Mouse (Mus musculus): ENCODE results near the gene Abcc9. TPM values are rescaled to one million over a fixed set of nuclear protein-coding genes. Genes with fewer than 3 reads are reported as not detected.

Abcc9 gene
- total RNA-seq, 2 experiments from 2014 or later: 220 to 258 TPM

DNA sequence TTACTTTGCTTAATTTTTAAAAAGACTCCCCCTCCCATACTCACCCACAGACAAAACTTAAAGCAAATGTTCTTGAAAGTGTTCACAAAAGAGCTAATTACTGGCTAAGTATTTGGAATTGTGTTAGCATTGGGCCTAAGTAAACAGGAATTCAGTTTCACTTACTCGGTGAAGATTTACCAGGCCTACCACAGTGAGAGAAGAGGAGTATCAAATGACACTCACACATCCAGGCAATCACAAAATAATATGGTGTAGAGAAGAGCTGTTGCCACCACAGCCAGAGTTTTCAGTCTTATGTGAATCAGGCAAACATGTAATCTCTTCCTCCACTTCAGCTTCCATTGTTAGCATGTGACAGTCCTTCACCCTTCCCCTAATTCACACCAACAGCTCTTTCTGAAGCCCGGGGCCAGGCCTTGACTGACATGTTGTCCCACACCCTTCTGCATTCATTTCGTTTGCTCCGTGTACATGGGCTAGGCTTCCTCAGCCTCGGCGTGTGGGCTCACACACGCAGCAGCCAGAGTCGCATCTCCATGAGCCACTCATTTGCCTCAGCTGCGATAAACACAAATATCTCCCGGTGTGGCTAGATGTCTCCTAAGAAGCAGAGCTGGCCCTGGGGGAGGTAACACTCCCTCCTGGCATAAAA is 67.5 kb downstream of the Abcc9 start:
- no peak for DNase-seq
- intact Hi-C loops (cut with DNase I): no loop called here

DNA sequence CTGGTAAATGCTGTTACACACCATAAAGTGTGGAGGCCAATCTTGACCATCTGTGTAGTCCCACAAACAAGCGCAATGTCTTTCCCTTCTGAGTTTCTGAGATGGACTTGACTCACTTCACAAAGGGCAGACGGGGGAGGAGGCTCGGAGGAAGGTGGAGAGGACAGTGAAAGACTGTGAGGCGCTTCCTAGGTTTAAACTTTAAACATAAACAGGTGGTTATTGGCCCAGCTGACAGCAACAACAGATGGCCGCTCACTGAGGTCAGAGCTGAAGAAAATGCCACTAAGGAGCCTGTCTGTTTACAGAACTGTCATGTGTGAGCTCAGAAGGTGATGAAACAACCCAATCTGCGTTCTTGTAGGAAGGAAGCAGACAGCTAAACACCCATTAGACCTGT is 78.8 kb downstream of the Abcc9 start:
- intact Hi-C loops (cut with DNase I): no loop called here
- no peak for DNase-seq

DNA sequence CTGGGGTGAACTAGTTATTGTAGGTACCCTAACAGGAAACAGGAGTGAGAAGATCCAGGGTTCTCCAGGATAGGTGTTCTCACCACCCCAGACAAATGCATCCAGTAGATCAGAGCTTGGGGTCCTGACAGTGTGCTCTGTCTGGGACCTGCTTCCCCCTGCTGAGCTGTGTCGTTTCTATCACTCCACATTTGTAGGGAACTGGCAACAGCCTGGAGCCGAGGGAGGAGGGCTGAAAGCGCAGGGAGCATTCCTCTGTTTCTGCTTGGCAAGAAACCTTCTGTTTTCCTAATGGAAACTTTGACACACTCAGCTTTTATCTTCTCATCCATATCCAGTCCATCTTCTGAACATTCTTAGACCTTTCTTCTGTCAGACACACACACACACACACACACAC is 85.5 kb downstream of the Abcc9 start:
- DNase-seq: peak; percentile 48 to 52
- intact Hi-C loops (cut with DNase I): no loop called here

DNA sequence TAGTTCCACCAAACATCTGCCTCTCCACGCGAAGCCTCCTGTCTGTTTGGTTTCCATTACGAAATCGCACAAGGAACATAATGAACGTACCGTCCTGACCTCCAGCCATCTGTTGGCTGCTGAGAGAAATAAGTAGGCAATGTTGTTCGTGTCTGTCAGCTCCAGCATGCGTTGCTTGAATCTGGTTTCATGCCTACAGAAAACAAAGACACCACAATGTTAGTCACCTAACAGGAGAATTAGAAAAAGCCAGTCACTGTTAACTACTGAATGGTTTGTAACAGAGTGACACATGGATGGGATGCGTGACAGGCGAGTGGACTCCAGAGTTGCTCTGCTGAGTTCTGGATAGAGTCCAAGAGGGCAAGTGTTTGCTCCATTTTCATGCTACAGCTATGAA is 87.8 kb downstream of the Abcc9 start:
- intact Hi-C loops (cut with DNase I): no loop called here
- no peak for DNase-seq

DNA sequence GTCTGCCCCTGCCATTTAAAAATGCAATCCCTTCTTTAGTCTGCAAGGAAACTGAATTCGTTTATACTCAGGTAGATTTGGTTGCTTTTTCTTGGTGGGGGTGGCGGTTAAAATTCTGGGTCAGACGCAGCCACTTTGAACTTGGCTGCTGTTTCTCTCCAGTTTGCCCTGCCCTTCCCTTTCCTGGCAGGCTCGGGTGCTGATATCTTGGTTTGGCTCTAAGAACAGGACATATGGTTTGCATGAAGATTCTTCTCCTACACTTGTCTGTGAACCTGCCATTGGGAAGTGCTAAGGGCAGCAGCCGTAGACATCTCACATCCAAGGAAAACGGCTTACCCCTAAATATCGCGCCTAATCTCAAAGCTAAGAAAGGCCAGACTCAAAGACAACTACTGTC is 89.7 kb downstream of the Abcc9 start:
- peak; percentile 27 to 45 for DNase-seq
- intact Hi-C loops (cut with DNase I): no loop called here

DNA sequence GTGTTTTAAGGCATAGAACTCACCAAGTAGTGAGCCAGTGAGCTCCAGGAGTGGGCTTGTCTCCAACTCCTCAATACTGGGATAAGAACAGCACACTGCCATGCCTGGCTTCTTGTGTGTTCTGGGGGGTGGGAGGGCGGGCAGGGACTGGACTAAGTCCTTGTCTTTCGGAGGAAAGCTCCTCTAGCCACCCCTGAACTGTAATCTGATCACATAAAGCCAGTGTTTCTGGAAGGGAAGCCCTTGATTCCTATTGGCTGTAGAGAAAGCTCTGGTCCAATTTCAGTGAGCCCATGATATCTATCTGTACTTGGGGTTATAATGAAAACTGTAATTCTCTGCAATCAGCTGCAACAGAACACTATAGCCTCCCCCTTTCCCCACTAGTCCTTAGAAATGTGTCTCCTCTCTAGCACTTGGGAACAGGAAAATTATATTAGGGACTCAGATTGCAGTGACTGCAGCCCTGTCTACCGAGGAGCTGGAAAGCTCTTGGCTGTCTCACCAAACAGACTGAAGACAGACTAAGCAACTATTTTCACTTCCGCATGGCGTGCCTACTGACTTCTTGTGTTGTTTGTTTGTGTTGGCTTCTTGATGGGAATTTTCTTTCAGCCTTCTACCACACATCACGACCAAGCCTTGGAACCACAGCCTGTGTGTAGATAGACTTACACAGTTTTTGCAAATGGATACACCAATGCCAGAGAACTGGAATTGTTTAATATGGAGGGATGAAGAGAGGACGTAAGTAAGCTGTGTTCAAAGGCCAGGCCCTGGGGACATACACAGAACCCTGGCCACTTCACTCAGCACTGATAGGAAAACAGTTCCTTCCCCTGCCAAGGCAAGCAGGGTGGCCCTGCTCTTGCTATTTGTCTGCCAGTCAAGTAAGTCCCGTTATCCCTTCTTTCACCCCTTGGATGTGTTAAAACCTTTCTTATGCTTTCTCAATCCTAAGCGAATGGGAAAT is 92.4 kb downstream of the Abcc9 start:
- intact Hi-C loops (cut with DNase I): no loop called here
- peak in 1 of 2 experiments; percentile 20 for DNase-seq

DNA sequence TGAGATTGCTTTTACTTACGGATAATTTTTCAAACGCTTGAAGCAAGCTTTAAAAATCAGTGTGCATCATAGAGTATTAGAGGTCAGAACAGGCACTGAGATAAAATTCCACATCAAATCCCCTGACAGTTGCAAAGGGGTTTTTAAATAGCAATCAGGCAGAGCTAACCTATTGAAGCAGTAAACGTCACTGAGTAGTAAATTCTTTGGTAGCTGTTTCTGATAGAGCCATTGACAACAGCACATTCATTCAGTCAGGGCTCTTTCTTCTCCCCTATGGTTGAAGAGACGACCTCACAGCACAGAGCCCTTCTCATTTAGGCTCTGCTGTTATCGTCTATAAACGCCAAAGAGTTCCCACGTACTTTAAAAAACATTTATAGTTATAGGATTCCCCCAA is 95.0 kb downstream of the Abcc9 start:
- intact Hi-C loops (cut with DNase I): no loop called here
- DNase-seq: no peak

DNA sequence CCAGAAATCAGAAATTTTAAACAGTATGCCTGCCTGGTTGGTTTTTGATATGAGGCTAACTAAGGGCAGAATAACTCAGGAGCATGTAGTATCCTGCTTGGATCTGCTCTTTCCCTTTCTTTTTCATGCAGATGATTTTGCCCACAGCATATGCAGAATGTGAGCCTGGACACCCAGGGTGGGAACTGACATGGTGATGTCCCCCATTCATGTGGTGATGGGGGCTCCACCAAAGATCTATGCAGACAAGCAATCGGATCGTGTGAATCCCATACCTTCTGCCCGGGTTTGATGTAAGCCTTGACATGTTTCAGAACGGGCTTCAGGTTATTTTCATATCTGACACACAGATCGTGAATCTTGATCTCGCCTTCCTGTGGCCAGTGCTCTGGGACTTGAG is 99.3 kb downstream of the Abcc9 start:
- intact Hi-C loops (cut with DNase I): no loop called here
- no peak for DNase-seq

DNA sequence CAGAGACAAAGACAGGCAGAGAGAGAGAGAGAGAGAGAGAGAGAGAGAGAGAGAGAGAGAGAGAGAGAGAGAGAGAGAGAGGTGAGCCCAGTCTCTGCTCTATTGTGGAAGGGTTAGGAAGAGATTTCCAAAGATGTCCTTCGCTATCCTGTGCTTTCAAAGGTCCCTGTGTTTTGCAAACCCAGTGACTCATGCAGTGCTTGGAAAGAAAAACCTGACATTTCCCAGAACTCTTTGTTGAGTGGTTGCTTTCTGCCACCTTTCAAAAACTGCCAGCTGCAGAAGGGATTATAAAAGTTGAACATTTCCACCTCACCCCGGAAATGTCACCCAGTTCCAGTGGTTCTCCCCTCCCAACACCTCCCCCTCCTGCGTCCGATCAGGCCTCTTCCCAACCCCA is 123.3 kb downstream of the Abcc9 start:
- DNase-seq: no peak
- intact Hi-C loops (cut with DNase I): no loop called here

DNA sequence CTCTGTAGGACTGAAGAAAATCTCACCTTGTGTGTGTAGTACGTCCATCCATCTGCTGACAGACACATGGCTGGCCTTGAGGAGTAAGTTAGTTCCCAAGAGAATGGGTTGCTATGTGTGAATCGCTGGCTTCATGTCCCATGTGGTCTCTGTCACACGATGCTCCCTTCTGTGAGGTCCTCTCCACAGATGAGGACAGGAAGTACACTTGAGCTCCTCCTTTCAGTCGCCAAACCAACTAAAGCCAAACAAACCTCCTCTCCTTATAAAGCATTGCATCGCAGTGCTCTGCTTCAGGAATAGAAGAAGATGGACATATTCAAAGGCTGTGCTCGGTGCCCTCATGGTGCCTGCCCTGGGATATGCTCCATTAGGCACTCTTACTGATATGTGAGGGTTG is 124.3 kb downstream of the Abcc9 start:
- no peak for DNase-seq
- intact Hi-C loops (cut with DNase I): no loop called here

DNA sequence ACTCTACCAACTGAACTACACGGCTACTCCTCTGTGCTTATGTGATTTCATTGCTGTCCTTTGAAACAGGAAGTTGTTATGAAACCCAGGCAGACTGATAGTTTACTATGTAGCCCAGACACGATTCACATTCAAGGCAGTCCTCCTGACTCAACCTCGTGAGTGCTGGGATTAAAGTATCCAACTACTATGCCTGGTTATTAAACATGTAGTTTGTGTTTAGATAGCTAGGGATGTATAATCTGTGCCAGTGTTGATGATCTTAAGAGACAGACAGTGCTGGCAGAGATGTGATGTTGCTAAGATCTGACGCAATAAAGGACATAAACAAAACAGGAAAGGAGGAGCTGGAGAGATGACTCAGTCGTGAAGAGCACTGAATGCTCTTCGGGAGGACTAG is 129.2 kb downstream of the Abcc9 start:
- DNase-seq: no peak
- intact Hi-C loops (cut with DNase I): no loop called here

DNA sequence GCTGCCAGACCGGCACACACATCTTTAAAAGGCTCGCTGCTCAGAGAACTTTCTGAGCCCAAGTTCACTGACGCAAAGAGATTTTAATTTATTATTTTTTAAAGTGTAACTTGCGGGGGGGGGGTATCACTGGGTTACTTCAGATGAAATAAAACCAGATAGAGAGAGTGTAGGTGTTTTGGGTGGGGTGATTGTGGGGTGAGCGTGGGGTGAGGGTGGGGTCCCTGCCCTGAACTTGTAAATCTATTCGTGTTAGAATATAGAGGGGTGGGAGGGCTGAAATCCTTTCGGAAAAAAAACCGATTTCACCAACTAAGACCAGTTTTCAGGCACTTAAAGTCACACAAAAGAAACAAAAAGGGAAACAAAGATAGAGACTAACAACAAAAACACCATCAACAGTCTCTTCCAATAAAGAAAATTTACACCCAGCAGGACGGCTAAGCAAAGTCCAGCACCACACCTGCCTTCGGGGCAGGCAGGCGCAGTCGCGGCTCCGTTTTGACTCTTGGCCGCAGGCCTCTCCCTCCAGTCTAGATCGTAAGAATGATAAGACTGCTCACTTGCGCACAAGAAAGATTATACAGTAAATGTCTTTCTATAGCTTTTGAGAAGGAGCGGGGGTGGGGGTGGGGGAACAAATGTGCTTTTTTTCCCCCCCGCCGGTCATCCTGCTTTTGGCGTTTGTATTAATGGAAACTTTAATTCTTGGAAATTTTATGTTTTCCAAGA is 130.3 kb downstream of the Abcc9 start:
- no peak for DNase-seq
- intact Hi-C loops (cut with DNase I): no loop called here

DNA sequence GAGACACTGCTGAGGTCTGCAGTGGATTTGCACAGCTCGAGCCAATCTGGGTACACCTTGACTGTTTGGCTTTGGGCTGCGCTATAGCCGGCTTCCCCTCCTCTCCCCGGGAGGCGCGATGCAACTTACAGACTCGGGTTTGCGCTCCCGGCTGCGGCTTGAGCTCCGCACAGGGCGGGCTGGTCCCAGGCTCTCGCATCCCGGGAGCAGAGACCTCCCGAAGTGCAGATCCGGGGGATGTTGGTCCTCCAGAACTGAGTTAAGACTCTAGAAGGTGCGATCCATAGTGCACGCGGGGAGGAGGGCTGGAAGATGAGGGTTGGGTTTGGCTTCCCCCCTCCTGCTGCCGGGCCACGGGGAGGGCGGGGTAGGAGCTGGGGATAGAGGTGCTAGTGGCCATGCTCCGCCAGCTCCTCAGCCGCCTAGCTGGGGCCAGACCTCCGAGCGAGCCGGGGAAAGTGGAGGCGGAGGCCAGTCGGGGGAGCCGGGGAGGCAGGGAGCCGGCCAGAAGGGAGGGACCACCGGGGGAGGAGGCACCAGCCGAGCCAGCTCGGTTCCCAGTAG is 131.0 kb downstream of the Abcc9 start, which contains the start of gene Kcnj8:
Kcnj8 (minus strand) TSS at position 560 of the 564 bp plus-strand sequence.
- intact Hi-C loops (cut with DNase I): no loop called here
- peak; percentile 78 to 84 for DNase-seq

DNA sequence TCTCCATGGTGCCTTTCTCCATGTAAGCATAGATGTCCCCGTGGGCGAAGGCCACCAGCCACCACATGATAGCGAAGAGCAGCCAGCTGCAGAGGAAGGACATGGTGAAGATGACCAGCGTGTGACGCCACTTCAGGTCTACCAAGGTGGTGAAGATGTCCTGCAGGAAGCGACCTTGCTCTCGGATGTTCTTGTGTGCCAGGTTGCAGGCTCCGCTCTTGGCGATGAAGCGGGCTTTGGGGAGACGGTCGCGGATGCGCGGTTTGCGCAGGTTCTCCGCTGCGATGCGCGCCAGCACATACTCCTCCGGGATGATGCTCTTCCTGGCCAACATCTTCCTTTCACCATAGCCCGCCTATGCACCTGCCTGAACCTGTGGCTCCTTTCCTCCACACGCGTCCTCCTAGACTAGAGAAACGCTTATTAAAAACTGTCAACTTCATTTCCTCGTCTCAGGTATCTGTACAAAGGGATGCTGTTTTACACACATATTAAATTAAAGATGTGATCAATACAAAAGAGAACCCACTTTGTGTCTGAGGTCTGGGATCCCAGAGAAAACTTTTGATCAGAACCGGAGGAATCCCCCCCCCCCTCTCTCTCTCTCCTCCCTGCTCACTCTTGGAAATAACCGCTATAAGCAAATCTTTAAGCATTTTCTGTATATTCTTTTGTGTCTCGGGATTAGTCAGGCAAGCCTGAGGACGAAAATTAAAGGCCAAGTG is 131.9 kb downstream of the Abcc9 start:
- no peak for DNase-seq
- intact Hi-C loops (cut with DNase I): no loop called here

DNA sequence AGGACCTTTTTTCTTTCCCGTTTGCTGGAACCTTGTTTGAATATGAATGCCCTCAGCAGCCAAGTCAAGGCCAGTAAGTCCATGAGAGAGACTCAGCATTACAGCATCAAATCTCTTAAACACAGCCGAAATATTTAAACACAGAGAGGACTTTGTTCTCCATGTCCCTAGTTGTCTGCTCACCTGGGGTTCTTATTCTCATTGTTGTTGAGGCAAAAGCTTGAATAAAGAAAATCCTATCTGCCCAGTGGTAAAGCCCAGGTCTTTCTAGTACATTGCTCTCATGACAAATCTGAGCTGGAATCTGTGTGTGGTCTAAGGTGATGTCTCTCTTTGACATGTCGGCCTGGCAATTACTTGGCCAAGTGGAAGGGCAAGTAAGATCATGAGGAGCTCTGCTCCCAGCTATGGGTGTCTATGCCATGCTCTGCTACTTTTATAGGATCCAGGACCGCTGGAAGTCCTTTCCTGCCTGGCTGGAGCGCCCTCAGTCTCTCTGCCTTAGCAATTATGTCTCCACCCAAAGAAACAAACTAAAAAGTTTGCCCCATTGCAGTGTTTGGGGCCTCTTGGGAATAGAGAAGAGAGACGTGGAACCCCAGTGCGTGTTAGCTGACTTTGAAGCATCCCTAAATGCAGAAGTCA is 133.3 kb downstream of the Abcc9 start:
- DNase-seq: no peak
- intact Hi-C loops (cut with DNase I): no loop called here

DNA sequence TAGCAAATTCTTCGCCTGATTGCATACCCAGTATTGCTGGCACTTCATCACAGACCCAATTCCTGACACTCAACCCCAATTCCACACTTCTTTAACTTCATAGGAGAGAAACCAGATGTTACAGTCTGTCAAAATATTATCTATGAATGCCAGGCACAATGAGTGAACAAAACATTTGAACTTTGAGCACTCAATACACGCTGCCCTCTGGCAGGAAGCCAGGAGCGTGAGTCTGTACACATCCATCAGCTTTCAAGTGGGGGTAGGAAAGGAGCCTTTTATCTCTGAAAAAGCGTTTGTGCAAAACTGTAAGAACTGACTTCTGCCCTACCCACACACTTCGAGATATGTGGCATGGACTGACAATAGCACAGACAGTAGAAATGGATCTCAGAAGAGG is 134.7 kb downstream of the Abcc9 start:
- intact Hi-C loops (cut with DNase I): no loop called here
- DNase-seq: peak in 1 of 2 experiments; percentile 37

DNA sequence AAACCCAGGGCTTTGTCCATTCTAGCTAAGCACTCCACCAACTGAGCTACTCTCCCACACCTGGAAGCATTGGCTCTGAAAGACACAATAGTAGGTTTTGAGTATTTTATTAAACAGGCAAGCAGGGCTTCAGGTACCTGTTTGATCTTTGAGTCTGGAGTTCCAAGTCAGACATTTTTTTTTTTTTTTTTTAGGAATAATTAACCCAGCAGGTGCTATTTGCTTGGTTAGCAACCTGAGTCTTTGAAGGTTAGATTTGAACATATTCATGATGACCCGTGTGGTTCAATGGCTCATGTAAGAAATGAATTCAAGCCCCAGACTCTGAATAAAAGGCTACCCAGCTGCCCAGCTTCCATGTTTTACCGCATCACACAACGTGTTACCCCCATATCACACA is 137.4 kb downstream of the Abcc9 start:
- no peak for DNase-seq
- intact Hi-C loops (cut with DNase I): no loop called here

DNA sequence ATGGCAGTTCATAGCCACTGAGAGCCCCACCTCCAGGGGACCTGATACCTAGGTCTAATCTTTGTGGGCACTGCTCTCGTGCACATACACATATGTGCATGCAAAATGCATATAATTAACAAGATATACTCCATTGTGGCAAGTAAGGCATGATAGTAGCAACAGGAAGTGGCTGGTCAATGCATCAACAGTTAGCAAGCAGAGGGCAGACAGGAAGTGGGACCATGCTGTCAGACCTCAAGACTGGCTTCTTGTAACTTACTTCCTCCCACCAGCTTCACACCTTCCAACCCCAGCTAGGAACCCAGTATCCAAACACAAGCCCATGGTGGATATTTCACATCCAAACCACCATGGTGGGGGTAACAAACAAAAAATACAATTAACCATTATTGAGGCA is 141.0 kb downstream of the Abcc9 start:
- intact Hi-C loops (cut with DNase I): no loop called here
- DNase-seq: no peak

DNA sequence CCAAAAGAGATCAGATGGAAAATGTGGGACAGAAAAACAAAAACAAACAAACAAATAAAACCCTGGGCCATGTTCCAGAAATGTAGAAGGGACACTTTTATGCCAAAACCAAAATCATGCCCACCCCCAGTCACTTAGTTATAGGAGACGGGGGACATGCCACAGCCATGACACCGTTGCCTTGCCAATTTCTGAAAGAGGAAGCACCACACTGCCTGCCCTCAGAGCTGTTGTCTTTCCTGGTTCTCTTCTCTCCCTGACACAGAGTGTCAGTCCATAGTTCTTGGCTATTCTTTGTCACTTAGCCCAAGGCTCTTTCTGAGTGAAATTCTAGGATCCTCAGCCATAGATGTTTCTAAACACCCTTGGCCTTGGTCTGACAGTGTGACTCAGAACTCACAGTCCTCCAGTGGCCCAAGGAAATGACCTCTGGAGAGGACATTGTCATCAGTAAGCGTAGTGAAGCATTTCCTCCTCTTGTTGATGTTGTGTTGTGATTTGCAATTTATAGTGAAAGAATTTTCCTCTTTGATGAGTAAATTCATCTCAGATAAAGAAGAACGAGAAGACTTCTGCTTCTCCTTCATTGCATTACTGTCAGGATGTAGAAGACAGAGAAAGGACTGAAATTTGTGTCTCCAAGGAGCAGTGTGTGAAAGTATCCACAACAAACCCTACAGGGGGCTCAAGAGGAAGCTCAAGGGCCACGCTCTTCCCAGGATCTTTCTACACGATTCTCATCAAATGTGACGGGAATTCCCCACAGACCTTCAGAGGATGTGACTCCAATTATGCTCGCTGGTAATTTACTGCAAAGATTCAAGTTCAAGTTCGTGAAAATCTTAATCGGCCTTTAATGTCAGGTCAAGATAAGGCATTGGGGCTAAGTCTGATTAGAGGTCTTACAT is 143.1 kb downstream of the Abcc9 start:
- DNase-seq: no peak
- intact Hi-C loops (cut with DNase I): no loop called here
